Mouse (Mus musculus): ENCODE measurements around the gene Olfr1163. TPM values are rescaled to one million over a fixed set of nuclear protein-coding genes. Genes with fewer than 3 reads are reported as not detected.
"Not testable (repeated sequence)": the region's sequence is repeated elsewhere in the genome, so short reads cannot be mapped to it uniquely, and the experiment has no call there.

Olfr1163 gene
- polyA plus RNA-seq (2015; fragmentation: Nextera tagmentation; extraction: Ambion mirVana): not detected in 2 replicates

- no peaks in the 10 kb centered on the region for H3K4me1 ChIP-seq (replicated peaks; ENCODE audit: control insufficient read depth, insufficient read depth, low read length)
- no peak within 1 kb of the TSS for H3K9ac ChIP-seq (ENCODE audit: low read length)
- no peak within 1 kb of the TSS for H3K4me3 ChIP-seq (ENCODE audit: low read length)
- no peak for ATAC-seq (ENCODE audit: low read depth)
- H3K4me2 ChIP-seq (ENCODE audit: low read depth, low read length): no peak within 1 kb of the TSS
- H3K27me3 ChIP-seq (ENCODE audit: control insufficient read depth, insufficient read depth, low read depth, low read length): no peaks in the 10 kb centered on the region
- H3K36me3 ChIP-seq (ENCODE audit: control insufficient read depth, insufficient read depth, low read length): no peaks in the 10 kb centered on the region
- no peaks in the 10 kb centered on the region for H3K9me3 ChIP-seq (ENCODE audit: control insufficient read depth, low read length)
- H3K27ac ChIP-seq (ENCODE audit: low read length): no peak within 1 kb of the TSS
These were observed at the start of gene Olfr1163 for GRCm38 (mm10) chr2:88071730-88072129. Gene Olfr1163, minus strand, starts transcription at chr2:88071830.

GRCm38 (mm10) chr2:88093866-88094265 is 22.2 kb upstream of the Olfr1163 start, which contains the start of gene Olfr1164:
Gene Olfr1164, minus strand, starts transcription at chr2:88093966.
- no peaks in the 10 kb centered on the region for H3K9me3 ChIP-seq (ENCODE audit: control insufficient read depth, low read length)
- H3K4me1 ChIP-seq (replicated peaks; ENCODE audit: control insufficient read depth, insufficient read depth, low read length): no peaks in the 10 kb centered on the region
- no peaks in the 10 kb centered on the region for H3K27me3 ChIP-seq (ENCODE audit: control insufficient read depth, insufficient read depth, low read depth, low read length)
- no peak within 1 kb of the TSS for H3K9ac ChIP-seq (ENCODE audit: low read length)
- no peak for ATAC-seq (ENCODE audit: low read depth)
- H3K27ac ChIP-seq (ENCODE audit: low read length): no peak within 1 kb of the TSS
- 70% methylated on average over 4 of the region's 4 CpGs for WGBS
- no peaks in the 10 kb centered on the region for H3K36me3 ChIP-seq (ENCODE audit: control insufficient read depth, insufficient read depth, low read length)
- no peak within 1 kb of the TSS for H3K4me3 ChIP-seq (ENCODE audit: low read length)
- H3K4me2 ChIP-seq (ENCODE audit: low read depth, low read length): no peak within 1 kb of the TSS

GRCm38 (mm10) chr2:88063587-88063986 is 8.0 kb downstream of the Olfr1163 start:
- H3K4me2 ChIP-seq (ENCODE audit: low read depth, low read length): no peak overlapping the region
- H3K9ac ChIP-seq (ENCODE audit: low read length): no peak overlapping the region
- H3K4me3 ChIP-seq (ENCODE audit: low read length): no peak overlapping the region
- no peaks in the 10 kb centered on the region for H3K27me3 ChIP-seq (ENCODE audit: control insufficient read depth, insufficient read depth, low read depth, low read length)
- H3K36me3 ChIP-seq (ENCODE audit: control insufficient read depth, insufficient read depth, low read length): no peaks in the 10 kb centered on the region
- no peak overlapping the region for H3K27ac ChIP-seq (ENCODE audit: low read length)
- no peaks in the 10 kb centered on the region for H3K4me1 ChIP-seq (replicated peaks; ENCODE audit: control insufficient read depth, insufficient read depth, low read length)
- 79% methylated on average over 2 of the region's 2 CpGs for WGBS
- no peak for ATAC-seq (ENCODE audit: low read depth)
- H3K9me3 ChIP-seq (ENCODE audit: control insufficient read depth, low read length): no peaks in the 10 kb centered on the region

GRCm38 (mm10) chr2:88051029-88051428 is 20.6 kb downstream of the Olfr1163 start, which contains the start of gene Olfr1162:
Gene Olfr1162, minus strand, starts transcription at chr2:88051129.
- 79% methylated on average over 1 of the region's 1 CpGs for WGBS
- no peak within 1 kb of the TSS for H3K4me3 ChIP-seq (ENCODE audit: low read length)
- ATAC-seq (ENCODE audit: low read depth): no peak
- H3K27me3 ChIP-seq (ENCODE audit: control insufficient read depth, insufficient read depth, low read depth, low read length): no peaks in the 10 kb centered on the region
- H3K4me2 ChIP-seq (ENCODE audit: low read depth, low read length): no peak within 1 kb of the TSS
- H3K9ac ChIP-seq (ENCODE audit: low read length): no peak within 1 kb of the TSS
- no peak within 1 kb of the TSS for H3K27ac ChIP-seq (ENCODE audit: low read length)
- H3K4me1 ChIP-seq (replicated peaks; ENCODE audit: control insufficient read depth, insufficient read depth, low read length): no peaks in the 10 kb centered on the region
- H3K9me3 ChIP-seq (ENCODE audit: control insufficient read depth, low read length): no peaks in the 10 kb centered on the region
- no peaks in the 10 kb centered on the region for H3K36me3 ChIP-seq (ENCODE audit: control insufficient read depth, insufficient read depth, low read length)

GRCm38 (mm10) chr2:88037599-88037998 is 34.0 kb downstream of the Olfr1163 start, which contains the start of gene Olfr73:
Gene Olfr73, minus strand, starts transcription at chr2:88037699.
- Histone ChIP-seq H3K4me2 (ENCODE audit: low read depth, low read length) (no peak within 1 kb of the TSS), H3K27ac (ENCODE audit: low read length) (no peak within 1 kb of the TSS), H3K27me3 (ENCODE audit: control insufficient read depth, insufficient read depth, low read depth, low read length) (no peaks in the 10 kb centered on the region), H3K9ac (ENCODE audit: low read length) (no peak within 1 kb of the TSS), H3K9me3 (ENCODE audit: control insufficient read depth, low read length) (no peaks in the 10 kb centered on the region), H3K4me3 (ENCODE audit: low read length) (no peak within 1 kb of the TSS), H3K36me3 (ENCODE audit: control insufficient read depth, insufficient read depth, low read length) (no peaks in the 10 kb centered on the region), H3K4me1 (replicated peaks; ENCODE audit: control insufficient read depth, insufficient read depth, low read length) (no peaks in the 10 kb centered on the region)
- no peak for ATAC-seq (ENCODE audit: low read depth)

GRCm38 (mm10) chr2:88022474-88022873 is 49.2 kb downstream of the Olfr1163 start, which contains the start of gene Olfr1161:
Gene Olfr1161, plus strand, starts transcription at chr2:88022774.
- not testable (repeated sequence) for ATAC-seq (ENCODE audit: low read depth); H3K4me1 ChIP-seq (replicated peaks; ENCODE audit: control insufficient read depth, insufficient read depth, low read length); H3K4me2 ChIP-seq (ENCODE audit: low read depth, low read length); H3K4me3 ChIP-seq (ENCODE audit: low read length); H3K27me3 ChIP-seq (ENCODE audit: control insufficient read depth, insufficient read depth, low read depth, low read length); H3K27ac ChIP-seq (ENCODE audit: low read length); H3K36me3 ChIP-seq (ENCODE audit: control insufficient read depth, insufficient read depth, low read length); H3K9ac ChIP-seq (ENCODE audit: low read length); H3K9me3 ChIP-seq (ENCODE audit: control insufficient read depth, low read length)
- WGBS: 62% methylated on average over 1 of the region's 1 CpGs

Other genes with a start within 250 kb of the Olfr1163 start
- gene Olfr1148, start 241.3 kb downstream of the Olfr1163 start, polyA plus RNA-seq (2015; fragmentation: Nextera tagmentation; extraction: Ambion mirVana): not detected in 2 replicates
- gene Olfr1150-ps1, start 227.8 kb downstream of the Olfr1163 start, polyA plus RNA-seq (2015; fragmentation: Nextera tagmentation; extraction: Ambion mirVana): not detected in 2 replicates
- not detected in 2 replicates for gene Olfr1151, start 216.0 kb downstream of the Olfr1163 start, polyA plus RNA-seq (2015; fragmentation: Nextera tagmentation; extraction: Ambion mirVana)
- gene Olfr1152, start 205.3 kb downstream of the Olfr1163 start, polyA plus RNA-seq (2015; fragmentation: Nextera tagmentation; extraction: Ambion mirVana): not detected in 2 replicates
- not detected in 2 replicates for gene Olfr1153, start 176.9 kb downstream of the Olfr1163 start, polyA plus RNA-seq (2015; fragmentation: Nextera tagmentation; extraction: Ambion mirVana)
- not detected in 2 replicates for gene Olfr1154, start 166.7 kb downstream of the Olfr1163 start, polyA plus RNA-seq (2015; fragmentation: Nextera tagmentation; extraction: Ambion mirVana)
- gene Olfr1155, start 126.7 kb downstream of the Olfr1163 start, polyA plus RNA-seq (2015; fragmentation: Nextera tagmentation; extraction: Ambion mirVana): not detected in 2 replicates
- gene Olfr1156, start 118.7 kb downstream of the Olfr1163 start, polyA plus RNA-seq (2015; fragmentation: Nextera tagmentation; extraction: Ambion mirVana): not detected in 2 replicates
- not detected in 2 replicates for gene Olfr1157, start 103.5 kb downstream of the Olfr1163 start, polyA plus RNA-seq (2015; fragmentation: Nextera tagmentation; extraction: Ambion mirVana)
- gene Olfr74, start 97.2 kb downstream of the Olfr1163 start, polyA plus RNA-seq (2015; fragmentation: Nextera tagmentation; extraction: Ambion mirVana): not detected in 2 replicates
- gene Olfr1158, start 81.7 kb downstream of the Olfr1163 start, polyA plus RNA-seq (2015; fragmentation: Nextera tagmentation; extraction: Ambion mirVana): not detected in 2 replicates
- gene Olfr1160, start 63.6 kb downstream of the Olfr1163 start, polyA plus RNA-seq (2015; fragmentation: Nextera tagmentation; extraction: Ambion mirVana): not detected in 2 replicates
- gene Olfr1161, start 49.1 kb downstream of the Olfr1163 start, polyA plus RNA-seq (2015; fragmentation: Nextera tagmentation; extraction: Ambion mirVana): not detected in 2 replicates
- gene Olfr73, start 34.1 kb downstream of the Olfr1163 start, polyA plus RNA-seq (2015; fragmentation: Nextera tagmentation; extraction: Ambion mirVana): not detected in 2 replicates
- gene Olfr1162, start 20.7 kb downstream of the Olfr1163 start, polyA plus RNA-seq (2015; fragmentation: Nextera tagmentation; extraction: Ambion mirVana): not detected in 2 replicates
- not detected in 2 replicates for gene Olfr1164, start 22.1 kb upstream of the Olfr1163 start, polyA plus RNA-seq (2015; fragmentation: Nextera tagmentation; extraction: Ambion mirVana)
- gene Olfr1166, start 56.4 kb upstream of the Olfr1163 start, polyA plus RNA-seq (2015; fragmentation: Nextera tagmentation; extraction: Ambion mirVana): not detected in 2 replicates
- not detected in 2 replicates for gene Olfr1167, start 83.4 kb upstream of the Olfr1163 start, polyA plus RNA-seq (2015; fragmentation: Nextera tagmentation; extraction: Ambion mirVana)
- gene Olfr1168, start 110.0 kb upstream of the Olfr1163 start, polyA plus RNA-seq (2015; fragmentation: Nextera tagmentation; extraction: Ambion mirVana): not detected in 2 replicates
- gene Olfr1170, start 156.5 kb upstream of the Olfr1163 start, polyA plus RNA-seq (2015; fragmentation: Nextera tagmentation; extraction: Ambion mirVana): not detected in 2 replicates
- not detected in 2 replicates for gene Olfr1173, start 208.0 kb upstream of the Olfr1163 start, polyA plus RNA-seq (2015; fragmentation: Nextera tagmentation; extraction: Ambion mirVana)
- gene Olfr1174-ps, start 243.3 kb upstream of the Olfr1163 start, polyA plus RNA-seq (2015; fragmentation: Nextera tagmentation; extraction: Ambion mirVana): not detected in 2 replicates